Mouse (Mus musculus): Measurements from ENCODE around the gene Pacsin2. TPM values are rescaled to one million over a fixed set of nuclear protein-coding genes. Genes with fewer than 3 reads are reported as not detected.
"Not testable (repeated sequence)": the region's sequence is repeated elsewhere in the genome, so short reads cannot be mapped to it uniquely, and the experiment has no call there.

Pacsin2 gene
- 100 to 1,000 TPM; 209 to 267 (median 247) TPM for total RNA-seq (2022)

GRCm38 (mm10) chr15:83464083-83464904 lies at the start of gene Pacsin2:
Gene Pacsin2, minus strand, starts transcription at chr15:83464606.
- peak; percentile 99 for DNase-seq (ENCODE audit: low spot score)

GRCm38 (mm10) chr15:83512489-83513281 lies 48.3 kb upstream of the Pacsin2 start:
- no peak for DNase-seq (ENCODE audit: low spot score)

- DNase-seq (ENCODE audit: low spot score): peak; percentile 94
These were observed 46.5 kb upstream of the Pacsin2 start, which contains the start of gene Ttll1 for GRCm38 (mm10) chr15:83510805-83511405. Gene Ttll1, minus strand, starts transcription at chr15:83510893.

- DNase-seq (ENCODE audit: low spot score): no peak
These were observed 45.8 kb upstream of the Pacsin2 start for GRCm38 (mm10) chr15:83509950-83510804.

- not testable (repeated sequence) for DNase-seq (ENCODE audit: low spot score)
These were observed 37.1 kb upstream of the Pacsin2 start for GRCm38 (mm10) chr15:83501483-83501882.

- DNase-seq (ENCODE audit: low spot score): peak; percentile 42
These were observed 35.9 kb upstream of the Pacsin2 start for GRCm38 (mm10) chr15:83500352-83500751.

- no peak for DNase-seq (ENCODE audit: low spot score)
These were observed 34.9 kb upstream of the Pacsin2 start for GRCm38 (mm10) chr15:83499211-83499755.

- no peak for DNase-seq (ENCODE audit: low spot score)
These were observed 32.9 kb upstream of the Pacsin2 start for GRCm38 (mm10) chr15:83497299-83497698.

- DNase-seq (ENCODE audit: low spot score): no peak
These were observed 31.5 kb upstream of the Pacsin2 start for GRCm38 (mm10) chr15:83495787-83496367.

GRCm38 (mm10) chr15:83495195-83495594 lies 30.8 kb upstream of the Pacsin2 start:
- no peak for DNase-seq (ENCODE audit: low spot score)

- no peak for DNase-seq (ENCODE audit: low spot score)
These were observed 30.1 kb upstream of the Pacsin2 start for GRCm38 (mm10) chr15:83494572-83494920.

GRCm38 (mm10) chr15:83493856-83494571 lies 29.6 kb upstream of the Pacsin2 start:
- DNase-seq (ENCODE audit: low spot score): no peak

- DNase-seq (ENCODE audit: low spot score): no peak
These were observed 27.5 kb upstream of the Pacsin2 start for GRCm38 (mm10) chr15:83491891-83492290.

GRCm38 (mm10) chr15:83489471-83489870 lies 25.1 kb upstream of the Pacsin2 start:
- DNase-seq (ENCODE audit: low spot score): no peak

GRCm38 (mm10) chr15:83487477-83488115 lies 23.2 kb upstream of the Pacsin2 start:
- no peak for DNase-seq (ENCODE audit: low spot score)

- DNase-seq (ENCODE audit: low spot score): no peak
These were observed 19.9 kb upstream of the Pacsin2 start for GRCm38 (mm10) chr15:83484311-83484710.

GRCm38 (mm10) chr15:83483482-83483881 lies 19.1 kb upstream of the Pacsin2 start:
- no peak for DNase-seq (ENCODE audit: low spot score)

GRCm38 (mm10) chr15:83482645-83483224 lies 18.3 kb upstream of the Pacsin2 start:
- no peak for DNase-seq (ENCODE audit: low spot score)

- DNase-seq (ENCODE audit: low spot score): no peak
These were observed 16.9 kb upstream of the Pacsin2 start for GRCm38 (mm10) chr15:83481236-83481780.
